Mouse (Mus musculus) ES-E14 (cell line): ENCODE data around the gene Zmat3.

Experiments
- CHD2 ChIP-seq: IDR thresholded peaks from 2 replicates; pipeline ENCODE4 v1.6.1; 2014; ENCODE audit warnings: mild to moderate bottlenecking, low read depth, low read length, inconsistent platforms
- MAFK ChIP-seq: IDR thresholded peaks from 2 replicates; pipeline ENCODE4 v1.6.1; 2014; ENCODE audit warnings: mild to moderate bottlenecking, low read depth, low read length, inconsistent platforms; ENCODE audit not compliant: insufficient read depth

DNA sequence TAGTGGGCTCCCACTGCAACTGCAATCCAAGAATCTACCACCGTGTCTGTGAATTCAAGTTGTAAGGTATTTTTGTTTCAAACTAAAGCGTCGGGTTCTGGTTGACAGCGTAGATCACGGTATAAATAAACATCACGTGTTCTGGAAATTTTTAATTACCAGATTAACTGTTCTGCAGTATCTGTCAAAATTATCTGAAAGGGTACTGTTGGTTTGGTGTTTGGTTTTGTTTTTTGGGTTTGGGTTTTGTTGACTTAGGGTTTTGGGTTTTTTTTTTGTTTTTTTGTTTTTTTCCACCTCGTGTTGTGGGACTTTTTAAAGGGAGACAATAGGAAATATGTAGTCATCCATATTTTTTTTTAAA, 32.3 kb upstream of the Zmat3 start:
- TF ChIP-seq CHD2 (no peak), MAFK (no peak)
